Mouse (Mus musculus) heart, adult 18-20 months (tissue): Measurements from ENCODE around the gene Oas2. TPM values are rescaled to one million over a fixed set of nuclear protein-coding genes. Genes with fewer than 3 reads are reported as not detected.

ENCODE experiments used
- DNase-seq, 2 experiments: peaks; one replicate each; pipeline ENCODE4 v3.0.0; 2021 to 2022; ENCODE audit warnings: mixed read lengths in 1 of 2
- total RNA-seq, 2 experiments: library from RNA; stranded (reverse); gene quantifications; 2 replicates each; pipeline ENCODE4 v1.2.3; 2021

Gene Oas2
- total RNA-seq, 2 experiments from 2014 or later: 1.1 to 1.2 TPM

DNA sequence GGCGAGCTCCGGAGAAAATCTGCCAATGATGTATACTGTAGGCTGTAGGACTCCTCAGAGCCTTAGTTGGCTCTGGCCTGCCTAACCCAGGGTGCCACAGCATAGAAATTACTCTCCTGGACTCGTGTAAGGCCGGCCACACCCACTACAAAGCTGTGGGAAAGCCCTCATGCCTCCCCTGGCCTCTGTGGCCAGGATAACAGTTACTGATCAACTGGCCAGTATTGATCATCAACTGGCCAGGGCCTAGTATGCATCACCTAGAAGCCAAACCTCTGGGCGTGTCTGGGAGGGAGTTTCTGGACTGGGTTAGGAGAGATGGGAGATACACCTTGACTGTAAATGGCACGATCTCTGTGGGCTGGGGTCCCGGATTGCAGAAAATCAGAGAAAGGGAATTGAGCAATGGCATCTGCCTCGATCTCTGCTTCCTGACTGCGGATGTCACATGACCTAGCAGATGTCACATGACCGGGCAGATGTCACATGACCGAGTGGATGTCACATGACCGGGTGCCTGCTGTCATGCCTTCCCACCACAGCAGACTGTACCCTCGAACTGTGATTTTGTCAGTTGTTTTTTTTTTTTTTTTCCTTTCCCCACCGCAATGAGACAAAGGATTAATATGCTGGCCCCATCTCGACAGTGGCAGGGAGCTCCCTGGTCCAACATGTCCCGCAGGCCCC is 53.5 kb downstream of the Oas2 start:
- DNase-seq: no peak

DNA sequence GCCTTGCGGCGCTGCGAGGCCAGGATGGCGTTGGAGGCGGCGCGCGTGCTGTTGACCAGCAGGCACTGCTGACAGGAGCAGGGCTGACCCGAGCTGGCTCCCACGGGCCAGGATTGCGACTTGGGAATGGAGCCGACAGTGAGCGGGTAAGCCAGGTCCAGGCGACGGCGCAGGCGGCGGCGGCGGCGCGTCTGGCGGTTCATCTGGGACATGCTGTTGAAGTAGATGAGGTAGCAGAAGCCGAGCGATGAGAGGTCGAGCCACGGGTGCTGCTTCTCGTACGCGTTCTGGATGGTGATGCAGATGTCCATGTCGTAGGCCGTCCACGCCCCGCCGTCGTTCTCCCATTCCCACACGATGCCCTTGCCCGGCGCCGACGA is 55.0 kb downstream of the Oas2 start:
- no peak for DNase-seq

DNA sequence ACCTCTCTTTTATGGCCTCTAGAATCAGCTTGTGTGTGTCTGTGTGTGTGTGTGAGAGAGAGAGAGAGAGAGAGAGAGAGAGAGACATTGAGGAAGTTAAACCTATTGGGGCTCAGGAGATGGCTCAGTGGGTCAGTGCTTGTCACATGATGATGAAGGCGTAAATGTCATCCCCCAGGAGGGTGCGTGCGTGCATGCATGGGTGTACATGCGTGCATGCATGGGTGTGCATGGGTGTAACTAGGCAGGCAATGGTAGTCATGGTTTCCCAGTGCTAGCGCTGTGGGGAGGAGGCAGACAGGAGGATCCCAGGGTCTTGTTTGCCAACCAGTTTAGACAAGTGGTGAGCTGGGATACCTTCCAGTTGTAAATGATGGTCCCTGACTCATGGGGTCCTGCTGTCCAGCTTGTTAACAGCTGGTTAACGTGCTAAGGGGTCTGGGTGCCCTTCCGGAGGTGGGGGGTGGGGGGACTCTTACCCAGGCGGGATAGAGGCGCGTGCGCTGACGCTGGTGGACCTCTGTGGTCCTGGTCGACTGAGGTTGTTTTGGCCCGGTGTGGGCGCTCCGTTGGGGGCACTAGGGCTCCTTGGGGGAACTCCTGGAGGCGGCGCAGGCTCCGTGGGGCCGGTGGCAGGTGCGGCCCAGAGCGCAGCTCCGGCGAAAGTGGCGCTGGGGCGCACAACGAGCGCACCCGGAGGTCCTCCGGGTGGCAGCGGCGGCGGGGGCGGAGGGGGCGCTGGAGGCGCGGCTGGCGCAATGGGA is 55.5 kb downstream of the Oas2 start:
- no peak for DNase-seq

DNA sequence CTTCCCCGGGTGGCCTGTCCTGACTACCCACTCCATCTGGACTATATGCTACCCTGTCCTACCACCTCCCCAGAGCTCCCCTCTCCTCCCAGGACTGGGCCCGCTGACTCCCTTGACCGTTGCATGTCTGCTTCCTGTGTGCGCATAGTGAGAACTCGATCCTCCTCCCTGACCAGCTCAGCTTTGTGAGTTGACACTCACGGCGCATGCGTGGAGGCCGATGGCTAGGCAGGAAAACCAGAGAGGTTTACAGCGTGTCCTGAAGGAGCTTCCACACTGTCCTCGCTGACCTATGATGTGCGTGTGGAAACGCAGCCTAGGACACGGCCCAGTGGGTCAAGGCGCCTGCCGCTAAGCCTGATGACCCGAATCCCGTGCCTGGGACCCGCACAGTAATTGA is 57.6 kb downstream of the Oas2 start:
- no peak for DNase-seq

DNA sequence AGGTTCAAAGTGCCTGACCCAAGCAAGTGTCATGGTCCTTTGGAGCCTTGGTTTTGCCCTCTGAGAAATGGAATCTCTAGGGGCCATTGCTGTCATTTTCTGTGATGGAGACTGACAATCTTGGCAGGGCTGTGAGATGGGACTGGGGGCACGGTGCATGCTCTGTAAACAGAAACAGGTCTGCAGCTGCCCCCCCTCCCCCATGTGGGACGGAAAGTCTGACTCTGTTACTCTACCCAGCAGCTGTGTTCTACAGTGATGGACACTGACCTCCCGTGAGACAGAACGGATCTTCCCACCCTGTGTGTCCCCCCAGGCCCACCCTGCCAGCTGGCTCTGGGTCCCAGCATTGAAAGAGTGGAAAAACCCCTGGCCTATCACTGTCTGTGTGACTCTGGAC is 59.2 kb downstream of the Oas2 start:
- no peak for DNase-seq

DNA sequence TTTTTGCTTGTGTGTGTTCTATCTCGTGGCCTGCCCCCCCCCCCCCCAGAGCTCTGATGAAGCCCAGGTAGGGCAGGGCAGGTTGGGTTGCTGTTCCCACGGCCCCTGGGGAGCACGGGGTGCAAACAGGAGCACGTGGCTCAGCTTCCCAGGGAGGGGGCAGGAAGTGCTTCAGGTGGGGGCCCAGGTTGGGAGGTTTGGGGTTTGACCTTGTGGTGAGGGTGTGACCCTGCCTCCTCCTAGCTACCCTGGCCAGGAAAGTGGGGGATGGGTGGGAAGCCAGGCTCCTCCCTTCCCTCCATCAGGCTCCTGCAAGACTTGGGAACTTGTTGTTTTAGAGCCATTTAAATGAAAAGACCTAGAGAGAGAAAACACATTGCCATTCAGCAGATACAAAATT is 61.2 kb downstream of the Oas2 start:
- DNase-seq: peak in 1 of 2 experiments; percentile 28

DNA sequence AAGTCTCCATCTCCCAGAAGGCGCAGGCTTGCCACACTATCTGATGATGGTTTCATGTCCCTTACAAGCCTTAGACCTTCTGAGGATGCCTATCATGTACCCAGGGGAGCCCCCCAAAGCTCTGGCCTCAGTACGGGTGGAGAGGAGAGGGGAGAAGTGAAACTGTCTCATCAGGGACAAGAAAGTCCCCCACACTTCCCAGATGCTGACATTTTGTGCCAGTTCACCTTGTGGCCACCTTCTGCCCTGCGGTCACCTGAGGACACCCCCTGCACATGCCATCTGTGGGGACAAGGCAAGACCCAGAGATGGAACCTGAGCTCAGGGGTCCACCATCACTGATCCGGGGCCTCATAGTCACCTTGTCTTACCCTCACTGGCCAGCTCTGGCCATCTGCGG is 61.8 kb downstream of the Oas2 start:
- DNase-seq: no peak

DNA sequence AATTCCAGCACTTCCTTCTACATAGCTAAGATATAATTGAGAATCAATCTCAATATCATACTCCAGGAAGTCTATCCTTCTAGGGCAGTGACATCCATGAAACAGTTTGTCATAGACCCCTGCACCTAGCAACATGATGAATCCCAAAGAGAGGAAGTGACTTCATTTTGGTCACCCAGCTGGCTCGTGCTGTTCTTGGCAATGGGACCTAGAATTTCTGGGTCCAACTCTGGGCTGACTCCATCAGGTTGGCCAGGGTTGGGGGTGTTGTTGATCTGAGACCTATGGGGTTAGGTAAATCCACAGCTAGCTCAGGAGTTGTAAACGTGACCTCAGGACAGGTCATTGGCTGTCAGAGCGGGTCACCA is 62.2 kb downstream of the Oas2 start:
- DNase-seq: no peak

DNA sequence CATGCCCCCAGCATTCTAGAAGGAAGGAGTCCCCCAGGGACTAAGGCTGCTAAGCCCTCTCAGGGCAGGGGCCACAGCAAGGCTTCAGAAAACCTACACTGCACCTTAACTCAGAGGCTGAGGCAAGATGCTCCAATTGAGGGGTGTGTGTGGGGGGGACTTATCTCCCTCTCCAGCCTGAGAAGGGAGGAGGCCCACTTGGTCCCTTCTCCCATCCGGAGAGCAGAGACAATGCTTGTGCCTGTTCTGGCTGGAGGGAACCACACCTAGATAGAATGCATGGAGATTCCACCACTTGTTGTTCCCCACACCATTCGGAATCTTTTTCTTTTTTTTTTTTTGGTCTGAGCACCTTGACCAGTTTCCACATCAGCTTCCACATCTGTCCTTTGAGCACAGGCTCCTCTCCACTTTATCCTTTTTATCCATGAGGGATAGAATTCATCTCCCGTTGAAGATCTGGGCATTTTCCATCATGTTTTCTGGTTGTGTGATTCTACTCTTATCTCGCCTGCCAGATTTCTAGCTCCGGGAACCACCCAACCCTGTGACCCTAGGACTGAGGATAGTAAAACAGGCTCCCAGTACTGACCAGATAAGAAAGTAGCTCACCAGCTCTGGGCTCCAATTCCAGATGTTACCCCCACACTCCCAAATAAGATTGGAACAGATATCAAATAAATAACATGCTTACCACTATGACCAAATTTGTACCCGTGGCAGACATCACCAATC is 62.7 kb downstream of the Oas2 start:
- DNase-seq: no peak

DNA sequence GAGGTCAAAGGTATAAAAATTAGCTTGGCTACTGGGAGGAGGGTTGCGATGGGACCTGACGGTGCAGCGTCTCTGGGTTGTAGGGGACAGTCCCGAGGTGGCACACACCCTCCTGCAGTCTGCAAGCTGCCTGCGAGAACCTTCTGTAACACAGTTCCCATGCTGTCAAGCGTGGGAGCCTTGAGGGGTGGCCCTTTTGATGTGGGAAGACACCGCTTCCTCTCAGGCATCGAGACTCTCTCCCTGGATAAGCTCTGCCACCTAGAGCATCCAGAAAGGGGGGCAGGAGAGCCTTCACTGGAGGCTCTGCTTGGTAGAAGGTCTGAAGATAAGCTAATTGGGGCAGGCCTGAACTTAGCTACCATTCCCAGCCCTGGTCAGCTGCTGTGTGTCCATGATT is 64.0 kb downstream of the Oas2 start:
- no peak for DNase-seq

DNA sequence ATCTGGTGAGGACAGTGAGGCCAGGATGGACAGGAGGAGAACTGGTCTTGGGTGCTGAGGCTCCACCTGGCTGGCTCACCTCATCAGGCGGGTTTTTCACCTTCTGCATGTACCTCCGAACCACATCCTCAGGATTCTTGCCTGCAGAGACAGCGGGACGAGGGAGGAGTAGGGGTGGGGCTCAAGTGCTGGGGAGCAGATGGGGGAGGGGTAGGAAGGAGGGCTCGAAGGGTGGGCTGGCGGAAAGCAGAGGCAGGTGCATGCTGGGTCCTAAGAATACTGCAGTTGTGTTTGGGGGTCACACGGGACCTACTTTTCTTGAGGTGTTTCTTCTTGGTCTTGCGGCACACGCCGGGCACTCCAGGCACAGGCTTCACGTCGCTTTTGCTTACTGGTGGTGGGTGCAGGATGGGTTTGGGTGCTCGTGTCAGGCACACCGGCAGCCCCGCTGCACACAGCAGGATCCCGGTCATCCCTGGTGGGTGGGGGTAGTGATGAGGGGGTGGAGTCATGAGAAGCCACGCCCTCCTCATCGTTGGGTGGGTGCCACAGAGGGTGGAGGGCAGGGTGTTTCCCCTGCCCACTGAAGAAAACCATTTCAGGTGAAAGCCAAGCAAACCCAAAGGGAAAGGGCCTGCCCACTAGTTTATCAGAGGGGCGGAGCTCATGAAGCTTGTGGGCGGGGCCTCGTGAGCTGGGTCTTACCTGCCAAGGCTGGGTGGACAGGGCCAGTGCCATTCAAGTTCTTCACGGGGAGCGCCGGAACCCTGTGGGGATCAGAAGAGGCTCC is 66.5 kb downstream of the Oas2 start:
- no peak for DNase-seq

DNA sequence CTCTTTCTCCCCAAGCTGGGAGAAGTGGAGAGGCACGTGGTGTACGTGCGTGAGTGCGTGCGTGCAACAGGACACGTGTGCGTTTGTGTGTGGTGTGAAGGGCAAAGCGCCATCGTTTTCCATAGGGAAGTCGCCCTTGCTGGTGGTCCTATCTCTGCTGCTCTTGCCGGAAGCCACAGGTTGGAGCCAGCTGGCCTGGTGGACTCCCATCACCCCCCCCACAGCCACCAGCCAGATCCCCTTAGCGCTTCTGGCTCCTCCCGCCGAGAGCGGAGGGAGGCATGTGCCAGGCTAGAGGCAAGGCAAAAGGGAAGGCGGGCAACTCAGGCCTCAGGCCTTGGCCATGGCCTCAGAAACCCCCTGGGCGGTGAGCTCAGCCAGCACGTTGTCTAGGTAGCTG is 68.7 kb downstream of the Oas2 start:
- DNase-seq: no peak

Other genes starting within 250 kb of the Oas2 start
- gene Plbd2, start 246.2 kb downstream of the Oas2 start, total RNA-seq: 10 to 100 TPM; 47.4 to 50.3 TPM
- gene Slc8b1, start 238.7 kb downstream of the Oas2 start, total RNA-seq: 10 to 100 TPM in 1 of 2 experiments, 1 to 10 TPM in 1; 9.5 to 11.3 TPM
- 10 to 100 TPM; 29.7 to 35.5 TPM for gene Tpcn1, start 161.2 kb downstream of the Oas2 start, total RNA-seq
- not detected for gene Iqcd, start 160.8 kb downstream of the Oas2 start, total RNA-seq
- 10 to 100 TPM; 13.4 to 16.3 TPM for gene Rita1, start 137.3 kb downstream of the Oas2 start, total RNA-seq
- gene Ddx54, start 137.1 kb downstream of the Oas2 start, total RNA-seq: 10 to 100 TPM; 19.2 to 23.0 TPM
- gene Cfap73, start 115.6 kb downstream of the Oas2 start, total RNA-seq: not detected
- gene Rasal1, start 101.0 kb downstream of the Oas2 start, total RNA-seq: under 1 TPM in 1 of 2 experiments, not detected in 1; 0.69 TPM
- gene Dtx1, start 37.9 kb downstream of the Oas2 start, total RNA-seq: 1 to 10 TPM in 1 of 2 experiments, under 1 TPM in 1; 0.99 to 2.7 TPM
- gene Oas3, start 27.8 kb upstream of the Oas2 start, total RNA-seq: under 1 TPM in 1 of 2 experiments, not detected in 1; 0.05 TPM
- not detected for gene Oas1e, start 45.7 kb upstream of the Oas2 start, total RNA-seq
- under 1 TPM; 0.22 to 0.36 TPM for gene Oas1c, start 62.7 kb upstream of the Oas2 start, total RNA-seq
- gene Oas1f, start 97.5 kb upstream of the Oas2 start, total RNA-seq: not detected
- not detected for gene Oas1h, start 111.6 kb upstream of the Oas2 start, total RNA-seq
- not detected for gene Oas1g, start 137.8 kb upstream of the Oas2 start, total RNA-seq
- 1 to 10 TPM in 1 of 2 experiments, under 1 TPM in 1; 0.82 to 1.1 TPM for gene Oas1a, start 157.7 kb upstream of the Oas2 start, total RNA-seq
- not detected for gene Oas1d, start 164.7 kb upstream of the Oas2 start, total RNA-seq